Mouse (Mus musculus) spleen, adult 2 months (tissue): ENCODE measurements around the gene Sdhd. TPM values are rescaled to one million over a fixed set of nuclear protein-coding genes. Genes with fewer than 3 reads are reported as not detected.

ENCODE experiments used
- DNase-seq, 2 experiments: peaks; one replicate each; pipeline versions ENCODE4 v3.0.0 to v3.0.0-alpha.2; 2012 to 2021; ENCODE audit warnings: low spot score in 2 of 2, low read depth in 1 of 2
- H3K27ac ChIP-seq: fragments of 200-500 bp; 2 replicates; pipeline ENCODE4 v1.5.1; 2012; ENCODE audit warnings: low read length, inconsistent platforms; ENCODE audit not compliant: insufficient read depth
- H3K27me3 ChIP-seq: fragments of 200-500 bp; 2 replicates; pipeline ENCODE4 v1.6.1; 2012; ENCODE audit warnings: mild to moderate bottlenecking, moderate library complexity, low read length, inconsistent platforms; ENCODE audit not compliant: control insufficient read depth, insufficient read depth
- H3K36me3 ChIP-seq: fragments of 200-500 bp; 2 replicates; pipeline ENCODE4 v1.6.1; 2012; ENCODE audit warnings: mild to moderate bottlenecking, low read length, inconsistent platforms; ENCODE audit not compliant: control insufficient read depth, insufficient read depth
- H3K4me1 ChIP-seq: fragments of 200-500 bp; 2 replicates; pipeline ENCODE4 v1.6.1; 2011; ENCODE audit warnings: inconsistent platforms; ENCODE audit not compliant: control insufficient read depth, insufficient read depth, insufficient read length
- H3K4me3 ChIP-seq: fragments of 200-500 bp; 2 replicates; pipeline ENCODE4 v1.5.1; 2011; ENCODE audit warnings: mild to moderate bottlenecking, inconsistent platforms; ENCODE audit not compliant: insufficient read depth, insufficient read length; ENCODE audit errors: extremely low read depth
- CTCF ChIP-seq: fragments of 200-500 bp; IDR thresholded peaks from 2 replicates; pipeline ENCODE4 v1.5.1; 2011; ENCODE audit warnings: mild to moderate bottlenecking, inconsistent platforms; ENCODE audit not compliant: insufficient read depth, insufficient read length, insufficient replicate concordance; ENCODE audit errors: extremely low read depth
- POLR2A ChIP-seq: fragments of 200-500 bp; IDR thresholded peaks from 2 replicates; pipeline ENCODE4 v1.6.1; 2011; ENCODE audit warnings: low read depth, low read length, inconsistent platforms
- WGBS: fragments of 180-500 bp; shearing (Covaris S2); methylation state at CpG from one replicate; pipeline ENCODE4 v1.1.7; 2018; 5-methylcytosine and 5-hydroxymethylcytosine counted together
- polyA plus RNA-seq: library from polyadenylated mRNA; depleted of rRNA; stranded (reverse); fragments of >200 nt; gene quantifications from 2 replicates; pipeline ENCODE4 v1.2.3, GENCODE M21; 2012

Sdhd gene
- polyA plus RNA-seq, 1 experiment = 70.6 TPM

- Histone ChIP-seq H3K27ac (no peak overlapping the region), H3K4me1 (peaks cover 5% of the 10 kb centered on the region), H3K36me3 (peaks cover 20% of the 10 kb centered on the region), H3K27me3 (no peaks in the 10 kb centered on the region), H3K4me3 (no peak overlapping the region)
- no peak for DNase-seq
- 71% methylated on average over 7 of the region's 7 CpGs for WGBS
- TF ChIP-seq CTCF = no peak
- TF ChIP-seq POLR2A = no peak
Observed at GRCm38 (mm10) chr9:50602055-50602845, 1.4 kb downstream of the Sdhd start.

GRCm38 (mm10) chr9:50601536-50601935, 2.1 kb downstream of the Sdhd start:
- Histone ChIP-seq H3K4me3 (no peak overlapping the region), H3K4me1 (peaks cover 5% of the 10 kb centered on the region), H3K27ac (no peak overlapping the region), H3K36me3 (peaks cover 26% of the 10 kb centered on the region), H3K27me3 (no peaks in the 10 kb centered on the region)
- DNase-seq = no peak
- 67% methylated on average over 6 of the region's 6 CpGs for WGBS
- TF ChIP-seq POLR2A (no peak), CTCF (no peak)

GRCm38 (mm10) chr9:50596973-50597372, 6.6 kb downstream of the Sdhd start:
- no peaks in the 10 kb centered on the region for H3K27me3 ChIP-seq
- TF ChIP-seq POLR2A (no peak), CTCF (no peak)
- H3K4me1 ChIP-seq = no peaks in the 10 kb centered on the region; the same call in 1 of the 2 replicates
- H3K4me3 ChIP-seq = no peak overlapping the region
- peaks cover 33% of the 10 kb centered on the region for H3K36me3 ChIP-seq
- 92% methylated on average over 8 of the region's 8 CpGs for WGBS
- DNase-seq = no peak
- H3K27ac ChIP-seq = no peak overlapping the region

GRCm38 (mm10) chr9:50594794-50595417, 8.7 kb downstream of the Sdhd start:
- Histone ChIP-seq H3K4me1 (0 out of 2 replicates have a peak, but pooled peaks cover 2% of the 10 kb centered on the region), H3K4me3 (no peak overlapping the region), H3K27me3 (no peaks in the 10 kb centered on the region), H3K36me3 (peaks cover 31% of the 10 kb centered on the region), H3K27ac (no peak overlapping the region)
- TF ChIP-seq CTCF (no peak), POLR2A (no peak)
- WGBS = 91% methylated on average over 12 of the region's 12 CpGs
- DNase-seq = no peak

- 0 out of 2 replicates have a peak, but pooled peaks cover 2% of the 10 kb centered on the region for H3K4me1 ChIP-seq
- H3K27me3 ChIP-seq = no peaks in the 10 kb centered on the region
- 85% methylated on average over 3 of the region's 3 CpGs for WGBS
- no peak overlapping the region for H3K27ac ChIP-seq
- DNase-seq = peak; percentile 35 to 41
- no peak; the same call in 1 of the 2 replicates for TF ChIP-seq CTCF
- TF ChIP-seq POLR2A = no peak
- H3K4me3 ChIP-seq = no peak overlapping the region
- peaks cover 25% of the 10 kb centered on the region for H3K36me3 ChIP-seq
Observed at GRCm38 (mm10) chr9:50593544-50593943, 10.1 kb downstream of the Sdhd start.

- Histone ChIP-seq H3K36me3 (peaks cover 20% of the 10 kb centered on the region), H3K4me3 (no peak overlapping the region), H3K27me3 (no peaks in the 10 kb centered on the region), H3K4me1 (0 out of 2 replicates have a peak, but pooled peaks cover 2% of the 10 kb centered on the region), H3K27ac (no peak overlapping the region)
- no peak for DNase-seq
- TF ChIP-seq CTCF (no peak), POLR2A (no peak)
- WGBS = 86% methylated on average over 9 of the region's 9 CpGs
Observed at GRCm38 (mm10) chr9:50592955-50593354, 10.7 kb downstream of the Sdhd start.
